In the genomic region with DNA sequence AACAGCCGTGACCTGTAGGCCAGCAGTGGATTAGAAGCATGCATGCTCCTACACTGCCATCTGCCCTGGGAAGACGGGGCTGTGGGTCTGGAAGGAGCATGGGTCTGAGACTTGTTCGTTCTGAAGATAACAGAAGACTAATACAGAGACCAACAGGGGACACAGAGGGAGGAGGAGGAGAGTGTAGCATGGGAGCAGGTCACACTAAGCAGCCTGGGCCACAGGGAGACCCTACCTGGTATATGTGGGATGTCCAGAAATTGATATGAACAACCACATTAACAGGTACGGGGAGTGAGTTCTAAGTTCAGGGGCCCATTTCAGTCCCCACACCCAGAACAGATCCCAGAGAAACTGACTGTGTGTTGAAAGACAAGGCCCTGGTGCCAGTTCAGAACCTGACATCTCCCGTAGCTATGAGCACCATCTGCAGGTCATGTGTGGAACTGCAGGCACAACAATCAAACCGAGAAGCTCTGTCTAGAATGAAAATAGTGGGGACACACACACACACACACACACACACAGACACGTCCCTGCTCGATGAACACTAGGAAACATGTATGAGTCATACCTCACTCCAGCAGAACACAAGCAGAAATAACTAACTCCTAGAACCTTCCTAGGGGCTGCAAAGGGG, we compare ENCODE assay signal across 9 mouse cellular contexts.
DNase-seq lines count a peak whose midpoint lies in the region; ATAC-seq and TF ChIP-seq lines count a peak whose summit lies in the region.
"Had no signal": no experiment of that assay in that cellular context is flagged by ENCODE, and none has a peak within 500 bp of the region (broad histone marks: within the 10 kb centered on the region; RNA-seq: fewer than 3 reads in every experiment).

No protein-coding gene starts in this region.

- H3K4me3 ChIP-seq in hindbrain, postnatal 0 days (ENCODE audit: low read length): no peak overlapping the region
- H3K4me3 ChIP-seq in limb, embryonic 11.5 days (ENCODE audit: low read depth, low read length): no peak overlapping the region
- no peak overlapping the region for H3K4me3 ChIP-seq in neural tube, embryonic 13.5 days
- H3K4me3 ChIP-seq: limb, embryonic 13.5 days had no signal

- no peak overlapping the region for H3K27ac ChIP-seq in hindbrain, postnatal 0 days
- no peak overlapping the region for H3K27ac ChIP-seq in limb, embryonic 11.5 days (replicated peaks; ENCODE audit: low read depth, low read length)
- H3K27ac ChIP-seq in neural tube, embryonic 13.5 days (replicated peaks): no peak overlapping the region
- H3K27ac ChIP-seq: limb, embryonic 13.5 days had no signal

- H3K9ac ChIP-seq in hindbrain, postnatal 0 days (replicated peaks; ENCODE audit: low read length): no peak overlapping the region
- no peak overlapping the region for H3K9ac ChIP-seq in limb, embryonic 11.5 days (ENCODE audit: low read length)
- H3K9ac ChIP-seq in neural tube, embryonic 13.5 days: no peak overlapping the region
- H3K9ac ChIP-seq: limb, embryonic 13.5 days had no signal

- no peaks in the 10 kb centered on the region for H3K27me3 ChIP-seq in hindbrain, postnatal 0 days (ENCODE audit: insufficient read depth, low read length)
- no peaks in the 10 kb centered on the region for H3K27me3 ChIP-seq in limb, embryonic 11.5 days (ENCODE audit: control insufficient read depth, insufficient read depth, low read length)
- H3K27me3 ChIP-seq in neural tube, embryonic 13.5 days: no peaks in the 10 kb centered on the region
- H3K27me3 ChIP-seq: limb, embryonic 13.5 days had no signal

- TF ChIP-seq CTCF in hindbrain, postnatal 0 days (IDR thresholded peaks at IDR 0.05; ENCODE audit: low read depth): peak; percentile 97

- no peaks in the 10 kb centered on the region for H3K4me1 ChIP-seq in hindbrain, postnatal 0 days (ENCODE audit: insufficient read depth, low read length)
- H3K4me1 ChIP-seq in limb, embryonic 11.5 days (ENCODE audit: control insufficient read depth, insufficient read depth, low read length): no peaks in the 10 kb centered on the region
- no peaks in the 10 kb centered on the region for H3K4me1 ChIP-seq in neural tube, embryonic 13.5 days (replicated peaks)
- H3K4me1 ChIP-seq: limb, embryonic 13.5 days had no signal

- DNase-seq in urinary bladder, postnatal 14 days (ENCODE audit: low spot score): peak; percentile 74
- DNase-seq in urinary bladder, postnatal 4 days (ENCODE audit: low spot score in 2 of 2): no peak
- DNase-seq in c-Kit-negative CD71-positive TER-119-positive erythroid progenitor cells, embryonic 14.5 days (ENCODE audit: low read depth, low spot score): peak; percentile 15
- DNase-seq in fibroblast of lung, adult 2 months (ENCODE audit: low read depth): peak; percentile 16
- peak; percentile 90 for DNase-seq in hindbrain, postnatal 0 days (ENCODE audit: low spot score)
- peak; percentile 84 for DNase-seq in limb, embryonic 11.5 days (ENCODE audit: low spot score)
- peak; percentile 32 to 36 for DNase-seq in thymus, postnatal 36 days

- H3K36me3 ChIP-seq in hindbrain, postnatal 0 days (ENCODE audit: insufficient read depth, low read length): peaks cover 2% of the 10 kb centered on the region; the same call in 1 of the 2 replicates
- H3K36me3 ChIP-seq in limb, embryonic 11.5 days (ENCODE audit: control insufficient read depth, insufficient read depth, low read length): no peaks in the 10 kb centered on the region
- H3K36me3 ChIP-seq in neural tube, embryonic 13.5 days: peaks cover 18% of the 10 kb centered on the region
- H3K36me3 ChIP-seq: limb, embryonic 13.5 days had no signal

- peak; percentile 69 for ATAC-seq in hindbrain, postnatal 0 days
- ATAC-seq in limb, embryonic 11.5 days (ENCODE audit: insufficient number of reproducible peaks, low FRiP score, low TSS enrichment, low read depth): no peak
- peak; percentile 61 for ATAC-seq in neural tube, embryonic 13.5 days (ENCODE audit: low read depth)

- H3K4me2 ChIP-seq in hindbrain, postnatal 0 days (ENCODE audit: low read depth, low read length): no peak overlapping the region
- H3K4me2 ChIP-seq in limb, embryonic 11.5 days (ENCODE audit: low read depth, severe bottlenecking): no peak overlapping the region
- H3K4me2 ChIP-seq in neural tube, embryonic 13.5 days: no peak overlapping the region
- H3K4me2 ChIP-seq: limb, embryonic 13.5 days had no signal

- no peaks in the 10 kb centered on the region for H3K9me3 ChIP-seq in hindbrain, postnatal 0 days (ENCODE audit: low read length)
- H3K9me3 ChIP-seq in limb, embryonic 11.5 days (ENCODE audit: control insufficient read depth, low read length): no peaks in the 10 kb centered on the region
- H3K9me3 ChIP-seq in neural tube, embryonic 13.5 days: no peaks in the 10 kb centered on the region
- H3K9me3 ChIP-seq: limb, embryonic 13.5 days had no signal

- 34% methylated on average over 8 of the region's 8 CpGs for WGBS in hindbrain, postnatal 0 days
- 41% methylated on average over 8 of the region's 8 CpGs for WGBS in limb, embryonic 11.5 days
- WGBS in neural tube, embryonic 13.5 days: 45% methylated on average over 8 of the region's 8 CpGs

Comparison
In these comparisons a context has a peak if more than half of its experiments do, and no peak if none do; other contexts are left out.
1. DNase-seq: peak in urinary bladder, postnatal 14 days (single experiment), c-Kit-negative CD71-positive TER-119-positive erythroid progenitor cells, embryonic 14.5 days (single experiment), fibroblast of lung, adult 2 months (single experiment), hindbrain, postnatal 0 days (single experiment), limb, embryonic 11.5 days (single experiment) and thymus, postnatal 36 days (2 of 2); none in urinary bladder, postnatal 4 days (0 of 2).